In genomic region chr5:24352251-24352859, GRCm38 (mm10) we compare ENCODE assay signal across 8 mouse cellular contexts. TPM values are rescaled to one million over a fixed set of nuclear protein-coding genes. Genes with fewer than 3 reads are reported as not detected.
A peak's percentile ranks its signal among the peaks of the same experiment; 100 is the strongest.
DNase-seq lines count a peak whose midpoint lies in the region; ATAC-seq and TF ChIP-seq lines count a peak whose summit lies in the region.

No protein-coding gene starts in this region.

- no peak for DNase-seq in lung, postnatal 36 days
- peak; percentile 49 for DNase-seq in liver
- DNase-seq in ovary, postnatal 14 days (ENCODE audit: low spot score): peak; percentile 52
- no peak for DNase-seq in frontal cortex, postnatal 14 days (ENCODE audit: low spot score in 2 of 2)

- WGBS in lung, embryonic 16.5 days: 1% methylated on average over 24 of the region's 24 CpGs
- WGBS in heart, embryonic 13.5 days: 2% methylated on average over 24 of the region's 24 CpGs

- H3K4me2 ChIP-seq in lung, embryonic 16.5 days (ENCODE audit: low read depth, low read length): peak overlapping the region; percentile 95
- H3K4me2 ChIP-seq in heart, embryonic 13.5 days: peak overlapping the region; percentile 87

- H3K36me3 ChIP-seq in lung, embryonic 16.5 days (ENCODE audit: control insufficient read depth, insufficient read depth, low read length): no peaks in the 10 kb centered on the region
- peaks cover 4% of the 10 kb centered on the region; the same call in 1 of the 2 replicates for H3K36me3 ChIP-seq in heart, embryonic 13.5 days

- peaks cover 26% of the 10 kb centered on the region for H3K27me3 ChIP-seq in lung, embryonic 16.5 days (ENCODE audit: control insufficient read depth, insufficient read depth, low read depth, low read length)
- peaks cover 6% of the 10 kb centered on the region for H3K27me3 ChIP-seq in heart, embryonic 13.5 days (replicated peaks)

- no peak for TF ChIP-seq CTCF in cortical plate, adult 2 months (IDR thresholded peaks at IDR 0.05; ENCODE audit: extremely low read depth, insufficient read depth, low read length)

- H3K27ac ChIP-seq in lung, embryonic 16.5 days (ENCODE audit: low read length): peak overlapping the region; percentile 76
- peak overlapping the region; percentile 49 for H3K27ac ChIP-seq in cortical plate, adult 2 months (ENCODE audit: insufficient read depth, low read length)
- H3K27ac ChIP-seq in heart, embryonic 13.5 days (replicated peaks): peak overlapping the region; percentile 99

- peak; percentile 77 for ATAC-seq in lung, embryonic 16.5 days (ENCODE audit: low read depth)
- ATAC-seq in heart, embryonic 13.5 days (ENCODE audit: extremely low read depth, insufficient number of reproducible peaks, low FRiP score, low TSS enrichment): peak; percentile 70
- ATAC-seq in inflammation-experienced regulatory T-cells, adult 6 months: no peak

- H3K9ac ChIP-seq in lung, embryonic 16.5 days (ENCODE audit: low read length): peak overlapping the region; percentile 35
- H3K9ac ChIP-seq in heart, embryonic 13.5 days: peak overlapping the region; percentile 99

- no peaks in the 10 kb centered on the region for H3K9me3 ChIP-seq in lung, embryonic 16.5 days (ENCODE audit: control insufficient read depth, low read length)
- no peaks in the 10 kb centered on the region for H3K9me3 ChIP-seq in heart, embryonic 13.5 days

- H3K4me1 ChIP-seq in lung, embryonic 16.5 days (replicated peaks; ENCODE audit: control insufficient read depth, insufficient read depth, low read length): peaks cover 37% of the 10 kb centered on the region
- peaks cover 3% of the 10 kb centered on the region; the same call in 1 of the 2 replicates for H3K4me1 ChIP-seq in cortical plate, adult 2 months (ENCODE audit: control insufficient read depth, insufficient read depth, low read length)
- peaks cover 70% of the 10 kb centered on the region for H3K4me1 ChIP-seq in heart, embryonic 13.5 days

- TF ChIP-seq POLR2A in cortical plate, adult 2 months (IDR thresholded peaks at IDR 0.05; ENCODE audit: extremely low read depth, insufficient read depth, low read length): no peak

- H3K4me3 ChIP-seq in lung, embryonic 16.5 days (ENCODE audit: low read length): peak overlapping the region; percentile 65
- H3K4me3 ChIP-seq in cortical plate, adult 2 months (ENCODE audit: insufficient read depth, low read length): peak overlapping the region; percentile 48
- peak overlapping the region; percentile 90 for H3K4me3 ChIP-seq in heart, embryonic 13.5 days

RNA-seq across cellular contexts. Expression of gene Kcnh2, which starts 1.0 kb away (rescaled TPM):
- 5.6 and 6.5 TPM in 2 replicates for polyA plus RNA-seq in lung, embryonic 16.5 days (2015; fragmentation: Nextera tagmentation; extraction: Ambion mirVana)
- polyA plus RNA-seq in cortical plate, adult 2 months (2012; rRNA removed): 27.3 and 29.4 TPM in 2 replicates
- 24.4 and 26.2 TPM in 2 replicates for polyA plus RNA-seq in heart, embryonic 13.5 days (2015; fragmentation: Nextera tagmentation; extraction: Ambion mirVana)
- under 1 TPM in 2 of 3 experiments, not detected in 1; 0.38 to 0.47 TPM for polyA plus RNA-seq in inflammation-experienced regulatory T-cells, adult 6 months (2017; shearing (Covaris generic))

RNA-seq across cellular contexts. Expression of gene Nos3, which starts 12.3 kb away (rescaled TPM):
- 18.9 and 19.8 TPM in 2 replicates for polyA plus RNA-seq in lung, embryonic 16.5 days (2015; fragmentation: Nextera tagmentation; extraction: Ambion mirVana)
- polyA plus RNA-seq in cortical plate, adult 2 months (2012; rRNA removed): 9.6 and 10.4 TPM in 2 replicates
- 34.0 and 35.0 TPM in 2 replicates for polyA plus RNA-seq in heart, embryonic 13.5 days (2015; fragmentation: Nextera tagmentation; extraction: Ambion mirVana)
- polyA plus RNA-seq in inflammation-experienced regulatory T-cells, adult 6 months (2017; shearing (Covaris generic)): under 1 TPM in 2 of 3 experiments, not detected in 1; 0.08 to 0.17 TPM

RNA-seq across cellular contexts. Expression of gene Atg9b, which starts 39.6 kb away (rescaled TPM):
- polyA plus RNA-seq in lung, embryonic 16.5 days (2015; fragmentation: Nextera tagmentation; extraction: Ambion mirVana): 0.46 and 0.49 TPM in 2 replicates
- 4.0 and 4.1 TPM in 2 replicates for polyA plus RNA-seq in cortical plate, adult 2 months (2012; rRNA removed)
- 0.87 and 1.4 TPM in 2 replicates for polyA plus RNA-seq in heart, embryonic 13.5 days (2015; fragmentation: Nextera tagmentation; extraction: Ambion mirVana)
- 1 to 10 TPM; 1.1 to 1.7 (median 1.4) TPM for polyA plus RNA-seq in inflammation-experienced regulatory T-cells, adult 6 months (2017; shearing (Covaris generic))

RNA-seq across cellular contexts. Expression of gene Abcb8, which starts 41.1 kb away (rescaled TPM):
- 48.0 and 51.4 TPM in 2 replicates for polyA plus RNA-seq in lung, embryonic 16.5 days (2015; fragmentation: Nextera tagmentation; extraction: Ambion mirVana)
- polyA plus RNA-seq in cortical plate, adult 2 months (2012; rRNA removed): 54.8 and 57.3 TPM in 2 replicates
- polyA plus RNA-seq in heart, embryonic 13.5 days (2015; fragmentation: Nextera tagmentation; extraction: Ambion mirVana): 62.0 and 63.4 TPM in 2 replicates
- polyA plus RNA-seq in inflammation-experienced regulatory T-cells, adult 6 months (2017; shearing (Covaris generic)): 10 to 100 TPM; 15.5 to 26.5 (median 20.9) TPM

Comparison
In these comparisons a context has a peak if more than half of its experiments do, and no peak if none do; other contexts are left out.
1. H3K27ac ChIP-seq: peak in every context shown above with its lines; median percentile 99 in heart, embryonic 13.5 days; 76 in lung, embryonic 16.5 days; 49 in cortical plate, adult 2 months.
2. DNase-seq: peak in liver (single experiment) and ovary, postnatal 14 days (single experiment); none in lung, postnatal 36 days (single experiment) and frontal cortex, postnatal 14 days (0 of 2).
3. Peak in every context shown above with its lines, with median percentiles within 50 percentile points of each other: H3K4me3 ChIP-seq.